Mouse (Mus musculus): ENCODE data around the gene Gls.

DNA sequence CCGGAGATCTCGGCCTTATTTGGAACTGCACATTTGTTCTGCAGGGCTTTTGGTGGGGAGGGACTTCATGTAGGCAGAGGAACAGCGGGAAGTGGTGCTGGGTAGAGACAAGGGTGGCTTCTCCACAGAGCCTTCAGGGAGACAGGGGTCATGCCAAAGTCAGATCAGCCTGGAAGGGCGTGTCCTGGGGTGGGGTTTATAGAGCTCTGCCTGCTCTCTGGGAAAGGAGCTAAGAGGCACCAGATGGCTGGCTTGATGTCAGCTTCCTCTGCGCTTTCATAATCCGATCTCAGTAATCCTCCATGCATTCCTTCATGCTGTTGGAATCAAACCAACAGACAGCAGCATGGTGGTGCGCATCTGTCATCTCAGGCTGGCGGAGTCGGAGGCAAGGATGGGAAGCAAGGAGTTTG lies 83.1 kb downstream of the Gls start:
- TF ChIP-seq EP300 (optimal IDR thresholded peaks at IDR 0.05) (no peak), CTCF (IDR thresholded peaks at IDR 0.05; ENCODE audit: low read depth) (no peak)
